Mouse (Mus musculus) E14TG2a.4 (cell line): ENCODE data around the gene Morc3.

ENCODE experiments used
- CTCF ChIP-seq: conservative IDR thresholded peaks from 2 replicates; pipeline ENCODE4 v1.5.1; 2014; ENCODE audit warnings: low read length
- NANOG ChIP-seq: IDR thresholded peaks from 2 replicates; pipeline ENCODE4 v1.6.1; 2014; ENCODE audit warnings: borderline replicate concordance, low read length, mixed read lengths
- POU5F1 ChIP-seq: IDR thresholded peaks from 2 replicates; pipeline ENCODE4 v1.6.1; 2014; ENCODE audit warnings: low read length, borderline replicate concordance

DNA sequence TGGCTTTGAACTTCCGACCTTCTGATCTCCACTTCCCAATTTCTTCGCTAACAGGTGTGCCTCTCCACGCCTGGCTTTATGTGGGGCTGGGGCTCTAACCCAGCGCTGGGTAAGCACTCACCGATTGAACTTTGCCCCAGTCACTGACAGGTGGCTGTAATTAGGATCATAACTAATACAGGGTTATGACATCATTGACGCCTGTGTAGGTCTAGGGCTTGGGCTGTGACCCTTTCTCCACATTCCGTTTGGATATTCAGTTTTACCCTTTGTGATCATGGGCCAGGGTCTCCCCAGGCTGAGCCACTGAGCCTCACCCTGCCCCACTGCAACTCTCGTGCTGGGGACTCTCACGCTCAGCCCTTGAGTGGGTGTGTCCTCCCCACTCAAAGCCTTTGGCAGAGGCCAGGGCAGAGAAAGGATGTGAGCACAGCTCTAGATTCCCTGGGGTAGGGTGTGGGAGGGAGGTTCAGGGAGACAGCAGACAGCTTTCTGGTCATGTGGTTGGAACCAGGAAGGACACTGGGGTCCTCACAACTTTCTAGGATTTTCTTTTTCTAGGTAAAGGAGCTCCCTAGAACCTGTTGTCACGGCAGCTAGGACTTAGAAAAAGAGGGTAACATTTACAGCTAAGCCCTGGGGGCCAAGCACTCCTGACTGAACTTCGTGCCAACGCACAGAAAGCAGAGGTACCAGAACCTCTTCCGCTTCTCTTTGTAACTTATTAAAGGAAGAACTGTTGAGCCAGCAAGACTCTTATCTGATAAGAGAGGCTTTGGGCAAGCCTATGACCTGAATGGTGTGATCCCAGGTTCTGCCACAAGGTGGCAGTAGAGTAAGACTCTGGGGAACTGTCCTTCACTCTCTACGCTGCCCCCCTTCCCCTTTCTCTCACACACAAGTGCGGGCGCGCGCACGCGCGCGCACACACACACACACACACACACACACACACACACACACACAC, 86.1 kb downstream of the Morc3 start:
- TF ChIP-seq CTCF = peak; percentile 60
- TF ChIP-seq NANOG = no peak
- no peak for TF ChIP-seq POU5F1
